Mouse (Mus musculus) heart, adult 2 months (tissue): ENCODE data around the gene Fhod1. TPM values are rescaled to one million over a fixed set of nuclear protein-coding genes. Genes with fewer than 3 reads are reported as not detected.
A peak's percentile ranks its signal among the peaks of the same experiment; 100 is the strongest.

Experiments used
- DNase-seq, 2 experiments: peaks; one replicate each; pipeline ENCODE4 v3.0.0; 2021
- H3K27ac ChIP-seq: fragments of 200-600 bp; 2 replicates; pipeline ENCODE4 v1.8.1; 2022
- H3K27me3 ChIP-seq: fragments of 200-500 bp; 2 replicates; pipeline ENCODE4 v1.6.1; 2012; ENCODE audit warnings: mild to moderate bottlenecking, low read length, inconsistent platforms, mixed read lengths; ENCODE audit not compliant: control insufficient read depth, insufficient read depth
- H3K36me3 ChIP-seq: fragments of 200-500 bp; 2 replicates; pipeline ENCODE4 v1.6.1; 2012; ENCODE audit warnings: low read length, inconsistent platforms; ENCODE audit not compliant: control insufficient read depth, insufficient read depth
- H3K4me1 ChIP-seq: fragments of 200-500 bp; 2 replicates; pipeline ENCODE4 v1.6.1; 2011; ENCODE audit warnings: low read length; ENCODE audit not compliant: control insufficient read depth, insufficient read depth
- H3K4me3 ChIP-seq: fragments of 200-600 bp; 2 replicates; pipeline ENCODE4 v1.8.1; 2022
- H3K79me2 ChIP-seq: fragments of 200-500 bp; replicated peaks from 2 replicates; pipeline ENCODE4 v1.6.1; 2012; ENCODE audit warnings: mild to moderate bottlenecking, inconsistent platforms, low read length, moderate library complexity, mixed read lengths; ENCODE audit not compliant: control insufficient read depth, insufficient read depth
- H3K9ac ChIP-seq: fragments of 200-500 bp; 2 replicates; pipeline ENCODE4 v1.6.1; 2012; ENCODE audit warnings: low read depth, mild to moderate bottlenecking, control low read depth, inconsistent platforms, low read length, mixed read lengths
- CTCF ChIP-seq: fragments of 200-600 bp; IDR thresholded peaks from 2 replicates; pipeline ENCODE4 v1.8.1; 2022; ENCODE audit warnings: antibody characterized with exemption, mild to moderate bottlenecking, moderate library complexity
- EP300 ChIP-seq: fragments of 200-500 bp; IDR thresholded peaks from 2 replicates; pipeline ENCODE4 v1.6.1; 2011; ENCODE audit warnings: low read depth, low read length, control low read depth; ENCODE audit not compliant: insufficient read depth
- POLR2A ChIP-seq: fragments of 200-500 bp; IDR thresholded peaks from 2 replicates; pipeline ENCODE4 v1.6.1; 2011; ENCODE audit warnings: mild to moderate bottlenecking, low read depth, low read length, control low read depth; ENCODE audit not compliant: insufficient read depth
- WGBS: fragments of 180-500 bp; shearing (Covaris S2); methylation state at CpG from one replicate; pipeline ENCODE4 v1.1.7; 2018; 5-methylcytosine and 5-hydroxymethylcytosine counted together
- intact Hi-C: fragments of 180-260 bp; cut with DNase I; formaldehyde crosslinking; loops from one replicate; pipeline ENCODE4 v1.15.1; 2025
- long read RNA-seq: library from polyadenylated mRNA; stranded (forward); transcript quantifications from one replicate; pipeline ENCODE4 v2.0.0, GENCODE M21; 2021
- polyA plus RNA-seq: library from polyadenylated mRNA; depleted of rRNA; stranded (reverse); fragments of >200 nt; gene quantifications from 2 replicates; pipeline ENCODE4 v1.2.3, GENCODE M21; 2012; rRNA removed
- total RNA-seq, 2 experiments: library from RNA; stranded (reverse); gene quantifications; 2 replicates each; pipeline ENCODE4 v1.2.3; 2021

Gene Fhod1
- 1 to 10 TPM; 4.4 to 6.9 TPM for total RNA-seq
- 14.2 and 17.3 TPM in 2 replicates for polyA plus RNA-seq
- long read RNA-seq, partial matches to known transcripts, result 1 of 1 reads
- long read RNA-seq, other reads (novel, unspliced or antisense), result 0 of 1 reads

DNA sequence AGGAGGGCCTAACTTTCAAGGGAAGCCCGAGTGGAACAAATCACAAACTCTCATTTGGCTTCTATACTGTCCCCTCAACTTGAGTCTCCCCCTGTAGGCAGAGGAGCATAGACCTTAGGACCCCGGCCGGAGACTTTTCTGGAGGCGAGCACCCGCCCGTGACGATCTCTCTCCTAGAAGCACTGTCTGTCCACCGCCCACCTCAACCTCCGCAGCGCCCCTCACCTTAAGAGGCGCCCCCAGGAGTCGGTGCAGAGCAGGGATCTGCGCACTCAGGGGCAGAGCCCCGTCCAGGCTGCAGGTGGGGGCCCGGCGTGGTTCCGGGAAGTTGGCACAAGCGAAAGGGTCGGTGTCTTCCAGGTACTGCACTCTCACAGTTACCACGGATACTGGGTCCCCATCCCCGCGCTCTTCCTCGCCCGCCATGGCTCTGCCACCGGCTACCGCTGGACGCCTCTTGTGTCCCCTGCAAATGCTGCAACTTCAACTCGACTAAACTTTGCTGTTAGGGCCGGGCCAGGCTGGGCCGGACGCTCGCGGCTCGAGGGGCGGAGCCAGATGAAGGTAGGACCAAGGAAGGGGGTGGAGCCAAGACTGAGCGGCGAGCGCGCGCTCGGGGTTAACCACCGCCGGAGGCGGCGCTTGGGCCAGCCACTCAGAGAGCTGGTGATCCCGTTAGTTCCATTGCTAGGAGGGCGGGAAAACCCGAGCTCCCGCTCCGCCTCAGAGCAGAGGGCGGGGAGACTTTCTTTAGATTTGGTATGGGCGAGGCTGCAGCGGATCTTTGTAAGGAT is at the start of gene Fhod1:
TSS of gene Fhod1 (minus strand) at position 526 of the 794 bp plus-strand sequence.
- WGBS, result under 1% methylated on average over 53 of the region's 53 CpGs
- Histone ChIP-seq H3K79me2 (no peaks in the 10 kb centered on the region), H3K36me3 (no peaks in the 10 kb centered on the region; the same call in 1 of the 2 replicates), H3K4me3 (peak within 1 kb of the TSS; percentile 98), H3K4me1 (peaks cover 4% of the 10 kb centered on the region), H3K9ac (peak within 1 kb of the TSS; percentile 75), H3K27ac (peak within 1 kb of the TSS; percentile 81), H3K27me3 (peaks cover 1% of the 10 kb centered on the region; the same call in 1 of the 2 replicates)
- TF ChIP-seq CTCF (peak; percentile 40), POLR2A (peak; percentile 89), EP300 (no peak)
- intact Hi-C loops, result loop anchor here (2.0 kb wide), 1 partner anchor 21 kb away; the partner anchor contains the start of genes Lrrc29 and Tmem208
- peak; percentile 91 to 97 for DNase-seq

DNA sequence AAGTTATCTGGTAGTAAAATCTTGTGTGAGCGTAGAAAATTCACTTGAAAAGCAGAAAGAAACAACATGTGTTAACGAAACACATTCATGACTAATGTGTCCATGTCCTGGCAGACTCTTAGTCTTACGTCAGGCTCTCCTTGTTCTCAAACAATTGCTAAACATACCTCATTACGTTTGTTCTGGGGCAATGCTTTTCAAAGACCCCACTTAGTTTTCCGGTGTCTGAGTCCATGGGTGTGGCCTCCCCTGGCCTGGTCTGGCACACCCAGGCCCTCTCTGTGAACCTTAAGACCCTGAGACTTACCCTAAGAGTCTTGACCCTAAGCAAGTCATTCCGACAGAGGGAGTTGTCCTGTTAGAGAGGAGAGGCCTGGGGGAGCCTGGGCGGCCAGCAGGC is 46.2 kb upstream of the Fhod1 start:
- intact Hi-C loops, result loop anchor here (2.0 kb wide), 1 partner anchor 23 kb away; no protein-coding TSS in a partner anchor

DNA sequence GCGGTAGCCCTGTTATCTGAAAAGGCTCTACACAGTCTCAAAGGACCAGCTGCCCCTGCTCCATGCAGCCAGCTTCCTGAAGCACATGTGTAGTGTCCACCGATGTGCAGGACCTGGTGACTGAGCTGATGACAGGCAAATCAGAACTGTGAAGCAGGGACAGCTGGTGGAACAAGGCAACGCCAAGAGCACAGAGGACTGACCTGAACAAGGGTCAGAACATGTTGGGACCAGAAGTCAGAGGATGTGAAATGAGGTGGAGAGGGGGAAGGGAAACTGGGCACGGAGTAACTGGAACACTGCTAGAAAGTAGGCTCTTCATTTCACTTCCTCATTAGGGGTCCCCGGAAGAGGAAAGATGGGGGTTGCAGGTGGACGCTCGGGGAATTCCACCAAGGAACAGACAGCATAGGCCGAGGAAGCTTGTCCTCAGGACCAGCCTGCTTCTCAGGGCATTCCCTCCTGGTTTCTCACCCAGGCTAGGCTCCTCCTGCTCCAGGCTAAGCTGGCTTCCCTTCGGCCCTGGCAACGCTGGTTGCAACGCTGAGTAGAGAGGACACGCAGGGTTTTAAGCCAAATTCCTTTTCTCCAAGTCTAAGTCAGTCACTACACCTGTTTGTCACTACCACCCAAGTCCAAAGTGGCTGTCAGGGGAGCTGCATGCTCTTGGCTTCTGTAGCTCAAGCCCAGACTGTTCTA is 45.5 kb upstream of the Fhod1 start:
- Histone ChIP-seq H3K9ac (no peak overlapping the region), H3K4me1 (peaks cover 7% of the 10 kb centered on the region), H3K27me3 (no peaks in the 10 kb centered on the region), H3K4me3 (no peak overlapping the region), H3K79me2 (no peaks in the 10 kb centered on the region), H3K27ac (no peak overlapping the region), H3K36me3 (no peaks in the 10 kb centered on the region)
- DNase-seq, result peak in 1 of 2 experiments; percentile 26
- TF ChIP-seq CTCF (no peak), EP300 (peak; percentile 60; the same call in 1 of the 2 replicates), POLR2A (no peak)
- 50% methylated on average over 12 of the region's 12 CpGs for WGBS
- intact Hi-C loops, result no loop called here

More for the DNA sequence above, 46.2 kb upstream of the Fhod1 start:
- Histone ChIP-seq H3K79me2 (no peaks in the 10 kb centered on the region), H3K36me3 (no peaks in the 10 kb centered on the region), H3K27ac (no peak overlapping the region), H3K4me1 (peaks cover 4% of the 10 kb centered on the region), H3K27me3 (no peaks in the 10 kb centered on the region), H3K9ac (no peak overlapping the region), H3K4me3 (no peak overlapping the region)
- WGBS, result 83% methylated on average over 7 of the region's 7 CpGs
- DNase-seq, result no peak
- TF ChIP-seq POLR2A (no peak), CTCF (no peak), EP300 (no peak)

DNA sequence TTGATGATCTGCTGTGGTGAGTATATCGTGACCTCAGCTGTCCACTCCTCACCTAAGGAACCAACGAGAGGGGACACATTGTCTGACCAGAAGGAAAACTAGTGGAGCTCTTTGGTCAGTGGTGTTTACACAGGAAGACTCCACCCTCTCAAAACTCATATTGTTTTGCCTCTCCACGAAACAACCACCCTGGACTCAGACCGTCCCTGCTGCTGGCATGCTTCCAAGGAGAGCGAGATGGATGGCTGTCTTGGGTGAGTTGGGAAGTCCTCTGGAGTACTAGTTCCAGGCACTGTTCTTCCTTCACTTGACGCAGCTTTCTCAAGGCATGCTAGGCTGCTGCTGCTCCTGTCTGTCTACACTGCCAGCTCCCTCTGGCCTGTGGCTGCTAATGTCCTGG is 41.3 kb upstream of the Fhod1 start:
- Histone ChIP-seq H3K9ac (no peak overlapping the region), H3K27me3 (no peaks in the 10 kb centered on the region), H3K4me1 (peaks cover 14% of the 10 kb centered on the region), H3K79me2 (no peaks in the 10 kb centered on the region), H3K27ac (peak overlapping the region; percentile 73), H3K36me3 (no peaks in the 10 kb centered on the region), H3K4me3 (no peak overlapping the region)
- 53% methylated on average over 6 of the region's 6 CpGs for WGBS
- peak; percentile 54 to 57 for DNase-seq
- TF ChIP-seq POLR2A (peak; percentile 32; the same call in 1 of the 2 replicates), EP300 (no peak), CTCF (no peak)
- intact Hi-C loops, result no loop called here

DNA sequence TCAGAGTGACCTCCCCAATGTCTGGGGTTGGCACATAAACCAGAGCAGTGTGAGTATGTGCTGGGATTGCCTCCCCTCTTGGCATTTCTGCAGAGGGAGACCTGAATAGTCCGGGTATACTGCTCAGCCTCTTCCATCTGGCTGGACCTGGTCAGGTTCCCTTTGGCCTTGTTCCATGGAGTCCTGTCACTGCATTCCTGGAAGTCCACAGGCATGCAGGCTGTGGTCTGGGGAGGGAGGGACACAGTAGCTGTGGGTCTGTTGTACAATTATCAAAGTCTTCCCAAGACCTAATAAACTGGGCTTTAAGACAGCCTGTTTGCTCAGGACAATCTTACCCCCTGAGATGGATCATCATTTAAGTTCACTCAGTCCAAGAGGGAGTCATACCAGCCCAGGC is 39.4 kb upstream of the Fhod1 start:
- H3K4me1 ChIP-seq, result peaks cover 14% of the 10 kb centered on the region
- H3K79me2 ChIP-seq, result no peaks in the 10 kb centered on the region
- 36% methylated on average over 1 of the region's 1 CpGs for WGBS
- DNase-seq, result no peak
- TF ChIP-seq EP300, result no peak
- TF ChIP-seq CTCF, result no peak
- no peak for TF ChIP-seq POLR2A
- H3K36me3 ChIP-seq, result no peaks in the 10 kb centered on the region
- intact Hi-C loops, result no loop called here
- H3K27ac ChIP-seq, result no peak overlapping the region
- H3K4me3 ChIP-seq, result no peak overlapping the region
- no peak overlapping the region for H3K9ac ChIP-seq
- no peaks in the 10 kb centered on the region for H3K27me3 ChIP-seq

DNA sequence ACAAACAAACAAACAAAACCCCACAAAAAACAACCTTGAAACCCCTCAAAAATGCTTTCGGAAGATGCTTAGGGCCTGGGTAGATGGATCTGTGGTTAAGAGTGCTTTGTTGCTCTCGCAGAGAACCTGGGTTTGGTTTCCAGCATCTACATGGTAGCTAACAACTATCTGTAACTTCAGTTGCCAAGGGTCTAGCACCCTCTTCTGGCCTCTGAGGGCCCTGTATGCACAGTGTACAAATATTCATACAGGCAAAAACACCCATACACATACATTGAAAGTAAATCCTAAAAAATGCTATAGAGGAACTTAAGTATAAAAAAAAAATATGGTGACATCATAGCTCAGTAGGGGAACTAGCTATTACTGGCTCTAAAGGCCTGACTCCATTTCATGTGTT is 36.3 kb upstream of the Fhod1 start:
- Histone ChIP-seq H3K27ac (no peak overlapping the region), H3K36me3 (no peaks in the 10 kb centered on the region), H3K27me3 (no peaks in the 10 kb centered on the region), H3K79me2 (no peaks in the 10 kb centered on the region), H3K9ac (no peak overlapping the region), H3K4me3 (no peak overlapping the region), H3K4me1 (peaks cover 11% of the 10 kb centered on the region)
- TF ChIP-seq CTCF (peak; percentile 20; the same call in 1 of the 2 replicates), POLR2A (no peak), EP300 (no peak)
- 97% methylated on average over 2 of the region's 2 CpGs for WGBS
- intact Hi-C loops, result no loop called here
- DNase-seq, result no peak
